Mouse (Mus musculus) fibroblast of lung, adult 2 months (primary cell): ENCODE results near the gene Gm3460.
"Not testable (repeated sequence)": the region's sequence is repeated elsewhere in the genome, so short reads cannot be mapped to it uniquely, and the experiment has no call there.

Experiments
- DNase-seq: peaks from one replicate; pipeline ENCODE4 v3.0.0-alpha.2; 2011; ENCODE audit warnings: low read depth

Gm3460 gene

GRCm38 (mm10) chr14:6622318-6622717 lies at the start of gene Gm3460:
Gene Gm3460, minus strand, starts transcription at chr14:6622418.
- DNase-seq = not testable (repeated sequence)

- DNase-seq = not testable (repeated sequence)
Measured at GRCm38 (mm10) chr14:6606436-6606835, 15.8 kb downstream of the Gm3460 start.

GRCm38 (mm10) chr14:6605004-6605403 lies 17.2 kb downstream of the Gm3460 start:
- DNase-seq = not testable (repeated sequence)

- not testable (repeated sequence) for DNase-seq
Measured at GRCm38 (mm10) chr14:6604551-6604950, 17.7 kb downstream of the Gm3460 start.

- not testable (repeated sequence) for DNase-seq
Measured at GRCm38 (mm10) chr14:6590513-6590912, 31.7 kb downstream of the Gm3460 start, which contains the start of gene Gm3629. Gene Gm3629, minus strand, starts transcription at chr14:6590613.
